Mouse (Mus musculus): Measurements from ENCODE around the gene Zkscan4.
A peak's percentile ranks its signal among the peaks of the same experiment; 100 is the strongest.
"Not testable (repeated sequence)": the region's sequence is repeated elsewhere in the genome, so short reads cannot be mapped to it uniquely, and the experiment has no call there.

Zkscan4 gene

GRCm38 (mm10) chr13:21478759-21479670, at the start of gene Zkscan4, which contains the start of gene Gm10065:
TSS of gene Zkscan4 (plus strand) at chr13:21478907.
TSS of gene Gm10065 (minus strand) at chr13:21479441.
- not testable (repeated sequence) for DNase-seq (ENCODE audit: low spot score)

- no peak for DNase-seq (ENCODE audit: low spot score)
Observed at GRCm38 (mm10) chr13:21435476-21435875, 43.2 kb upstream of the Zkscan4 start.

GRCm38 (mm10) chr13:21440503-21441206, 38.1 kb upstream of the Zkscan4 start, which contains the start of gene Pgbd1:
TSS of gene Pgbd1 (minus strand) at chr13:21441058.
- peak; percentile 72 for DNase-seq (ENCODE audit: low spot score)

- DNase-seq (ENCODE audit: low spot score): no peak
Observed at GRCm38 (mm10) chr13:21441207-21441572, 37.5 kb upstream of the Zkscan4 start.

GRCm38 (mm10) chr13:21446796-21447195, 31.9 kb upstream of the Zkscan4 start:
- no peak for DNase-seq (ENCODE audit: low spot score)

- no peak for DNase-seq (ENCODE audit: low spot score)
Observed at GRCm38 (mm10) chr13:21447856-21448614, 30.7 kb upstream of the Zkscan4 start.

GRCm38 (mm10) chr13:21453042-21453441, 25.7 kb upstream of the Zkscan4 start:
- DNase-seq (ENCODE audit: low spot score): no peak

- DNase-seq (ENCODE audit: low spot score): peak; percentile 71
Observed at GRCm38 (mm10) chr13:21453449-21453848, 25.3 kb upstream of the Zkscan4 start, which contains the start of gene Zscan26. TSS of gene Zscan26 (minus strand) at chr13:21453730.

GRCm38 (mm10) chr13:21454133-21454532, 24.6 kb upstream of the Zkscan4 start:
- DNase-seq (ENCODE audit: low spot score): no peak

- DNase-seq (ENCODE audit: low spot score): no peak
Observed at GRCm38 (mm10) chr13:21456347-21456746, 22.4 kb upstream of the Zkscan4 start.

GRCm38 (mm10) chr13:21462516-21462915, 16.2 kb upstream of the Zkscan4 start:
- DNase-seq (ENCODE audit: low spot score): not testable (repeated sequence)

- no peak for DNase-seq (ENCODE audit: low spot score)
Observed at GRCm38 (mm10) chr13:21467336-21467735, 11.4 kb upstream of the Zkscan4 start.

GRCm38 (mm10) chr13:21468061-21469019, 10.4 kb upstream of the Zkscan4 start, which contains the start of gene Nkapl:
TSS of gene Nkapl (minus strand) at chr13:21468509.
- peak; percentile 92 for DNase-seq (ENCODE audit: low spot score)

GRCm38 (mm10) chr13:21469097-21469496, 9.6 kb upstream of the Zkscan4 start:
- DNase-seq (ENCODE audit: low spot score): no peak

GRCm38 (mm10) chr13:21472427-21472826, 6.3 kb upstream of the Zkscan4 start:
- peak; percentile 49 for DNase-seq (ENCODE audit: low spot score)

GRCm38 (mm10) chr13:21486881-21487280, 8.2 kb downstream of the Zkscan4 start:
- no peak for DNase-seq (ENCODE audit: low spot score)

- DNase-seq (ENCODE audit: low spot score): no peak
Observed at GRCm38 (mm10) chr13:21492847-21493246, 14.1 kb downstream of the Zkscan4 start.

GRCm38 (mm10) chr13:21495080-21495479, 16.4 kb downstream of the Zkscan4 start, which contains the start of gene AK157302:
TSS of gene AK157302 (plus strand) at chr13:21495223.
- DNase-seq (ENCODE audit: low spot score): no peak

GRCm38 (mm10) chr13:21501182-21501581, 22.5 kb downstream of the Zkscan4 start, which contains the start of gene Gm11273:
TSS of gene Gm11273 (minus strand) at chr13:21501418.
- DNase-seq (ENCODE audit: low spot score): not testable (repeated sequence)

- no peak for DNase-seq (ENCODE audit: low spot score)
Observed at GRCm38 (mm10) chr13:21502296-21502695, 23.6 kb downstream of the Zkscan4 start.

All from c-Kit-positive CD71-positive TER-119-positive erythroid progenitor cells, embryonic 14.5 days (primary cell).